Mouse (Mus musculus): Measurements from ENCODE around the gene Lrrn4cl. TPM values are rescaled to one million over a fixed set of nuclear protein-coding genes. Genes with fewer than 3 reads are reported as not detected.
A peak's percentile ranks its signal among the peaks of the same experiment; 100 is the strongest.

Lrrn4cl gene
- total RNA-seq (2021), result under 1 TPM; 0.92 to 0.96 TPM

GRCm38 (mm10) chr19:8850402-8850901 is at the start of gene Lrrn4cl:
Gene Lrrn4cl (plus strand): TSS chr19:8850768.
- intact Hi-C loops (cut with DNase I), result no loop called here
- DNase-seq (ENCODE audit: low spot score in 2 of 2), result no peak

GRCm38 (mm10) chr19:8802130-8802821 is 48.3 kb upstream of the Lrrn4cl start, which contains the start of gene Zbtb3:
Gene Zbtb3 (plus strand): TSS chr19:8802555.
- intact Hi-C loops (cut with DNase I), result loop anchor here (2.0 kb wide), 1 partner anchor 17 kb away; the partner anchor contains the start of gene Ttc9c
- DNase-seq (ENCODE audit: low spot score in 2 of 2), result peak; percentile 96 to 99

- intact Hi-C loops (cut with DNase I), result loop anchor here (2.0 kb wide), 1 partner anchor 16 kb away; the partner anchor contains the start of gene Ttc9c
- DNase-seq (ENCODE audit: low spot score in 2 of 2), result no peak
Measured at GRCm38 (mm10) chr19:8803204-8803780, 47.3 kb upstream of the Lrrn4cl start.

- DNase-seq (ENCODE audit: low spot score in 2 of 2), result no peak
- intact Hi-C loops (cut with DNase I), result loop anchor here (2.0 kb wide), 1 partner anchor 15 kb away; the partner anchor contains the start of gene Ttc9c
Measured at GRCm38 (mm10) chr19:8803879-8804660, 46.5 kb upstream of the Lrrn4cl start.

- intact Hi-C loops (cut with DNase I), result no loop called here
- no peak for DNase-seq (ENCODE audit: low spot score in 2 of 2)
Measured at GRCm38 (mm10) chr19:8806810-8807209, 43.8 kb upstream of the Lrrn4cl start.

- intact Hi-C loops (cut with DNase I), result loop anchor here (5.0 kb wide), 2 partner anchors 59 to 249 kb away; partner anchors contain the start of gene Nxf1
- no peak for DNase-seq (ENCODE audit: low spot score in 2 of 2)
Measured at GRCm38 (mm10) chr19:8815812-8816211, 34.8 kb upstream of the Lrrn4cl start.

GRCm38 (mm10) chr19:8817001-8817400 is 33.6 kb upstream of the Lrrn4cl start:
- intact Hi-C loops (cut with DNase I), result loop anchor here (5.0 kb wide), 2 partner anchors 60 to 250 kb away; partner anchors contain the start of gene Nxf1

GRCm38 (mm10) chr19:8818301-8818798 is 32.2 kb upstream of the Lrrn4cl start:
- intact Hi-C loops (cut with DNase I), result loop anchor here (2.0 to 5.0 kb wide), 3 partner anchors 16 to 251 kb away; partner anchors contain the start of genes Nxf1 and Zbtb3
- no peak for DNase-seq (ENCODE audit: low spot score in 2 of 2)

More at GRCm38 (mm10) chr19:8817001-8817400, 33.6 kb upstream of the Lrrn4cl start:
- no peak for DNase-seq (ENCODE audit: low spot score in 2 of 2)

- intact Hi-C loops (cut with DNase I), result loop anchor here (1.0 to 5.0 kb wide), 4 partner anchors 16 to 252 kb away; partner anchors contain the start of genes Nxf1, Polr2g and Zbtb3
- DNase-seq (ENCODE audit: low spot score in 2 of 2), result peak; percentile 96 to 100
Measured at GRCm38 (mm10) chr19:8818801-8819595, 31.6 kb upstream of the Lrrn4cl start, which contains the start of gene Ttc9c. Gene Ttc9c (minus strand): TSS chr19:8819333.

- intact Hi-C loops (cut with DNase I), result loop anchor here (1.0 to 5.0 kb wide), 5 partner anchors 17 to 253 kb away; partner anchors contain the start of genes 1700092M07Rik, Nxf1, Polr2g and Stx5a
- DNase-seq (ENCODE audit: low spot score in 2 of 2), result peak; percentile 99
Measured at GRCm38 (mm10) chr19:8819596-8820423, 30.8 kb upstream of the Lrrn4cl start, which contains the start of gene Hnrnpul2. Gene Hnrnpul2 (plus strand): TSS chr19:8820010.

GRCm38 (mm10) chr19:8820424-8820956 is 30.1 kb upstream of the Lrrn4cl start:
- intact Hi-C loops (cut with DNase I), result loop anchor here (5.0 kb wide), 1 partner anchor 78 kb away; the partner anchor contains the start of genes 1700092M07Rik and Stx5a
- DNase-seq (ENCODE audit: low spot score in 2 of 2), result peak in 1 of 2 experiments; percentile 37

- intact Hi-C loops (cut with DNase I), result loop anchor here (5.0 kb wide), 1 partner anchor 79 kb away; the partner anchor contains the start of genes 1700092M07Rik and Stx5a
- no peak for DNase-seq (ENCODE audit: low spot score in 2 of 2)
Measured at GRCm38 (mm10) chr19:8821146-8821545, 29.4 kb upstream of the Lrrn4cl start.

GRCm38 (mm10) chr19:8822696-8823095 is 27.9 kb upstream of the Lrrn4cl start:
- no peak for DNase-seq (ENCODE audit: low spot score in 2 of 2)
- intact Hi-C loops (cut with DNase I), result loop anchor here (5.0 kb wide), 1 partner anchor 80 kb away; the partner anchor contains the start of genes 1700092M07Rik and Stx5a

- intact Hi-C loops (cut with DNase I), result no loop called here
- no peak for DNase-seq (ENCODE audit: low spot score in 2 of 2)
Measured at GRCm38 (mm10) chr19:8829660-8830059, 20.9 kb upstream of the Lrrn4cl start, which contains the start of gene AC129217.1. Gene AC129217.1 (plus strand): TSS chr19:8829773.

GRCm38 (mm10) chr19:8830664-8831063 is 19.9 kb upstream of the Lrrn4cl start:
- intact Hi-C loops (cut with DNase I), result no loop called here
- DNase-seq (ENCODE audit: low spot score in 2 of 2), result no peak

- intact Hi-C loops (cut with DNase I), result no loop called here
Measured at GRCm38 (mm10) chr19:8831262-8831661, 19.3 kb upstream of the Lrrn4cl start.

GRCm38 (mm10) chr19:8832971-8833370 is 17.6 kb upstream of the Lrrn4cl start:
- DNase-seq (ENCODE audit: low spot score in 2 of 2), result no peak
- intact Hi-C loops (cut with DNase I), result no loop called here

More at GRCm38 (mm10) chr19:8831262-8831661, 19.3 kb upstream of the Lrrn4cl start:
- DNase-seq (ENCODE audit: low spot score in 2 of 2), result no peak

Data from left cerebral cortex, postnatal 25 days (tissue).